Mouse (Mus musculus): Measurements from ENCODE around the gene Uri1. TPM values are rescaled to one million over a fixed set of nuclear protein-coding genes. Genes with fewer than 3 reads are reported as not detected.

Uri1 gene
- polyA plus RNA-seq, 1 experiment from 2014 or later, result 57.8 TPM

DNA sequence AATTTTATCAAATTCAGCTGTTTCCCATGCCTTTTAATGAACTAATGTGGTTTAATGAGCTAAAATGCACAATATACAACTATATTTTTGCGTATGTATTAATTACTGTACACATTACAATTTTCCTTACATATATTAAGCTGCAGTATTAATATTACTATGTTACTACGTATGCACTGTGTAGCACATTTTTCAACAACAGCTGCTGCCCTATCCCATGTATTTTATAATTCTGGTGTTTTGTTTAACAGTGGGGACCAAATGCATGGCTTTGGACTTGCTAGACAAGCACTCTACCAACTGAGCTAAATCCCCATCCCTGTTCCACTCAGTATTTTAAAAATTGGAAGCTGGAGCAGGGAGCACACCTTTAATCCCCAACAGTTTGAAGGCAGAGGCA, 3.6 kb downstream of the Uri1 start:
- 56% methylated on average over 2 of the region's 2 CpGs for WGBS
- no peaks in the 10 kb centered on the region for H3K4me1 ChIP-seq (ENCODE audit: control insufficient read depth, insufficient read depth, low read length)
- no peaks in the 10 kb centered on the region for H3K36me3 ChIP-seq (ENCODE audit: control insufficient read depth, insufficient read depth, low read length)
- H3K9ac ChIP-seq (ENCODE audit: low read depth, low read length), result no peak overlapping the region
- H3K4me2 ChIP-seq (replicated peaks; ENCODE audit: low read depth, low read length), result peak overlapping the region; percentile 70
- no peaks in the 10 kb centered on the region for H3K27me3 ChIP-seq (ENCODE audit: control insufficient read depth, insufficient read depth, low read length)
- no peaks in the 10 kb centered on the region for H3K9me3 ChIP-seq (ENCODE audit: control insufficient read depth, low read length)
- peak overlapping the region; percentile 71 for H3K4me3 ChIP-seq (ENCODE audit: low read length)
- H3K27ac ChIP-seq (ENCODE audit: low read depth, low read length), result no peak overlapping the region
- peak; percentile 4; the same call in 1 of the 2 replicates for ATAC-seq (ENCODE audit: low FRiP score, low TSS enrichment)

DNA sequence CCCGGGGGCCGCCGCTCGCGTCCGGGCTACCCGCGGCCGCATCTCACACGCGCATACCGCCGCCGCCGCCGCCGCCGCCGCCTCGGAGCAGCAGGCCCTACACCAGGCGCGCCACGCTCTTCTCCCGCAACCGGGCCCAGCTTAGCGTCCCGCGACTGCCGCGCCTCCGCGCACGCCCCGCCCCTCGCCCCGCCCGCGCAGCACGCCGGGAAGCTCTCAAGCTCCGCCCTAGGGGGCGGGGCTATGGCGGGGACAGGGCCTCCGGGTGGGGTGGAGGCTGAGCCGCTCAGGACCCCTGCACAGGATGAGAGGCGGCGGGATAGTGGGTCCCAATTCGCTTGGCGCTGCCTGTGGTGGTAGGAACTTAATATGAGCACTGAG, 4.0 kb downstream of the Uri1 start:
- under 1% methylated on average over 47 of the region's 49 CpGs for WGBS

DNA sequence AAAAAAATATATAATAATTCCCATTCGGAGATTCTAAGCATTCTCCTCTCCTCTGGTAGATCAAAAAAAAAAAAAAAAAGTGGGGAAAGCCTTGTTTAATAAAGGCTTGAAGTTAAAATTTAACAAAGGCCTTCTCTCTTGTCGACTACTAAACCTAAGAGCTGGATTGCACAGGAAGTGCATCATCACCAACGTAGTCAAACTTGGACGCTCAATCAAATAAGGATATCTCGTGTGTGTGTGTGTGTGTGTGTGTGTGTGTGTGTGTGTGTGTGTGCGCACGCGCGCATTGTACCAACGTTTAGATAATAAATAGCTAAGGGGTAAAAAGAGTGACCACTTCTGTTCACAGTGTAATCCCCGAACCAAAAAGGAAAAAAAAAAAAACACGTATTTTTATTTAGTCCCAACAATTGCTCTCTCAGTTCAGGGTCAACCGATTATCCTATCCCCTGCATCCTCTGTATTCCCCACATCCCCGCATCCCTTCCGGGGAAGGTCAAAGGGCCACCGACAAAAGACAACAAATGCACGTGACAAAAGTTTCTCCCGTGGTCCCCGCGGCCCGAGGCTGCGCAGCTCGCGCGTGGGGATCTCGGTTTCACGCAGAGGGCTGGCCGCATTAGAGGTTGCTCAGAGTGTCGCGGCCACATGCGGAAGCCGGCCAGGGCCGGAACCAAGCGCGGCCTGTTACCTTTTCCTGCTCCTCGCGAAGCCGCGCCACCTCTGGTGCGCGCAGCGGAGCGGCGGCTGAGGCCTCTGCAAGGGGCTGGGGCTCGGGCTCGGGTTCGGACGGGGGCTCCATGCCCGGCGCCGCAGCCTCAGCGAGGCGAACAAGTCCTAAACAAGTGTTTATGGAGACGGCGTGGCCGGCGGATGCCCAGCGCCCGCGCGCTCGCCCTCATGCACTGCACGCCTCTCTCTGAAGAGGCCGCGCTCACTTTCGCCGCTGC, 4.7 kb downstream of the Uri1 start:
- WGBS, result under 1% methylated on average over 63 of the region's 67 CpGs
- ATAC-seq (ENCODE audit: low FRiP score, low TSS enrichment), result peak; percentile 81
- H3K36me3 ChIP-seq (ENCODE audit: control insufficient read depth, insufficient read depth, low read length), result no peaks in the 10 kb centered on the region
- peak overlapping the region; percentile 86 for H3K27ac ChIP-seq (ENCODE audit: low read depth, low read length)
- H3K4me2 ChIP-seq (replicated peaks; ENCODE audit: low read depth, low read length), result peak overlapping the region; percentile 70
- no peaks in the 10 kb centered on the region for H3K9me3 ChIP-seq (ENCODE audit: control insufficient read depth, low read length)
- no peaks in the 10 kb centered on the region for H3K4me1 ChIP-seq (ENCODE audit: control insufficient read depth, insufficient read depth, low read length)
- peak overlapping the region; percentile 71 for H3K4me3 ChIP-seq (ENCODE audit: low read length)
- peak overlapping the region; percentile 85 for H3K9ac ChIP-seq (ENCODE audit: low read depth, low read length)
- no peaks in the 10 kb centered on the region for H3K27me3 ChIP-seq (ENCODE audit: control insufficient read depth, insufficient read depth, low read length)

More for the DNA sequence above, 4.0 kb downstream of the Uri1 start:
- peak overlapping the region; percentile 71 for H3K4me3 ChIP-seq (ENCODE audit: low read length)
- no peaks in the 10 kb centered on the region for H3K36me3 ChIP-seq (ENCODE audit: control insufficient read depth, insufficient read depth, low read length)
- H3K4me2 ChIP-seq (replicated peaks; ENCODE audit: low read depth, low read length), result peak overlapping the region; percentile 70
- ATAC-seq (ENCODE audit: low FRiP score, low TSS enrichment), result peak; percentile 97
- H3K9ac ChIP-seq (ENCODE audit: low read depth, low read length), result peak overlapping the region; percentile 85
- H3K9me3 ChIP-seq (ENCODE audit: control insufficient read depth, low read length), result no peaks in the 10 kb centered on the region
- H3K27me3 ChIP-seq (ENCODE audit: control insufficient read depth, insufficient read depth, low read length), result no peaks in the 10 kb centered on the region
- no peaks in the 10 kb centered on the region for H3K4me1 ChIP-seq (ENCODE audit: control insufficient read depth, insufficient read depth, low read length)
- peak overlapping the region; percentile 86 for H3K27ac ChIP-seq (ENCODE audit: low read depth, low read length)

DNA sequence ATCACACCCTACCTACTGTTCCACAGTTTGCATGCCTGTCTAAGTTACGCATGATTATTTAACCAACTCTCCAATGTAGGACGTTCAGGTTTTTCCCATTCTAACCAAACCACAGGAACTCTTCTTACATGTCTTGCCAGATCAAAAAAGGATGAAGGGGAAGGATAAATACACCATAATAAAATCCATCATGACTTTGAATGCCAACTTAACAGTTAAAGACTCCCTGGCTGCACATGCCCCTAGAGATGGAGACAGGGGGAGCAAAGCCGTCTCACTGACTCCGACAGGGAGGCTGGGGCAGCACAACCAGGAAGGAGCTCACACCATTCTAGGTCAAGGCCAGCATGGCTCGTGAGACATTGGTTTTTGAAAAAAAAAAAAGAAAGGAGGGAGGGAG, 8.0 kb downstream of the Uri1 start:
- Histone ChIP-seq H3K4me2 (replicated peaks; ENCODE audit: low read depth, low read length) (no peak overlapping the region), H3K27me3 (ENCODE audit: control insufficient read depth, insufficient read depth, low read length) (no peaks in the 10 kb centered on the region), H3K36me3 (ENCODE audit: control insufficient read depth, insufficient read depth, low read length) (no peaks in the 10 kb centered on the region), H3K9me3 (ENCODE audit: control insufficient read depth, low read length) (no peaks in the 10 kb centered on the region), H3K27ac (ENCODE audit: low read depth, low read length) (no peak overlapping the region), H3K9ac (ENCODE audit: low read depth, low read length) (no peak overlapping the region), H3K4me3 (ENCODE audit: low read length) (no peak overlapping the region), H3K4me1 (ENCODE audit: control insufficient read depth, insufficient read depth, low read length) (no peaks in the 10 kb centered on the region)
- ATAC-seq (ENCODE audit: low FRiP score, low TSS enrichment), result no peak
- WGBS, result 67% methylated on average over 5 of the region's 5 CpGs

DNA sequence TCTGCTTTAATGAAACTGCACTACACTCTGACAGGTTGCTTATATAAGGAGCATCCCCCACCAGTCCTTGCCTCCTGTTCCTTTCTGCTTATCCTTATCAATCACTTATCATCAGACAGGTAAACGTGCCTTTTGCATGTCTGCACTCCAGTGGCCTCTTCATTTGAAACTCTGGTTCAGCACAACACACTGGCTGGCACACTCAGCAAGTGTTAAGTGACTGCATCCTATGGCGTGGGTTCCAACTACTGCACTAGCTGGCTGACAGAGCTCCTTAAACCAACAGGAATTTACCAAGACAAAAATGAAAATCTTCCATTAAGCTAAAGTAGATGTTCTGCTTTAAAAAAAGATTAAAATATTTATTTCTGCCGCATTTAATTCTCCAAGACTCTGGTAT, 9.4 kb downstream of the Uri1 start:
- no peak overlapping the region for H3K9ac ChIP-seq (ENCODE audit: low read depth, low read length)
- ATAC-seq (ENCODE audit: low FRiP score, low TSS enrichment), result no peak
- H3K4me2 ChIP-seq (replicated peaks; ENCODE audit: low read depth, low read length), result no peak overlapping the region
- 68% methylated on average over 3 of the region's 3 CpGs for WGBS
- no peak overlapping the region for H3K4me3 ChIP-seq (ENCODE audit: low read length)
- H3K27ac ChIP-seq (ENCODE audit: low read depth, low read length), result no peak overlapping the region
- no peaks in the 10 kb centered on the region for H3K36me3 ChIP-seq (ENCODE audit: control insufficient read depth, insufficient read depth, low read length)
- no peaks in the 10 kb centered on the region for H3K27me3 ChIP-seq (ENCODE audit: control insufficient read depth, insufficient read depth, low read length)
- H3K4me1 ChIP-seq (ENCODE audit: control insufficient read depth, insufficient read depth, low read length), result no peaks in the 10 kb centered on the region
- H3K9me3 ChIP-seq (ENCODE audit: control insufficient read depth, low read length), result no peaks in the 10 kb centered on the region

DNA sequence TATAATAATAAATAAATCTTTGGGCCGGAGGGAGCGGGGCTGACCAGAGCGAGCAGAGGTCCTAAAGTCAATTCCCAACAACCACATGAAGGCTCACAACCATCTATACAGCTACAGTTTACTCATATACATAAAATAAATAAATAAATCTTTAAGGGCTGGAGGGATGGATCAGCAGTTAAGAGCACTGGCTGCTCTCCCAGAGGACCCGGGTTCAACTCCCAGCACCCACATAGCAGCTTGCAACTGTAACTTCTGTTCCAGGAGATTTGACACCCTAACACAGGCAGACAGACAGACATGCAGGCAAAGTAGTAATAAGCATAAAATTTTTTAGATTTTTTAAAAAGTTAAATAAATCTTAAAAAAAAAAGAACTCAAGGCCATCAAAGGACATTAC, 10.5 kb downstream of the Uri1 start:
- 95% methylated on average over 4 of the region's 4 CpGs for WGBS
- Histone ChIP-seq H3K27ac (ENCODE audit: low read depth, low read length) (no peak overlapping the region), H3K4me1 (ENCODE audit: control insufficient read depth, insufficient read depth, low read length) (no peaks in the 10 kb centered on the region), H3K36me3 (ENCODE audit: control insufficient read depth, insufficient read depth, low read length) (no peaks in the 10 kb centered on the region), H3K4me2 (replicated peaks; ENCODE audit: low read depth, low read length) (no peak overlapping the region), H3K27me3 (ENCODE audit: control insufficient read depth, insufficient read depth, low read length) (no peaks in the 10 kb centered on the region), H3K9ac (ENCODE audit: low read depth, low read length) (no peak overlapping the region), H3K9me3 (ENCODE audit: control insufficient read depth, low read length) (no peaks in the 10 kb centered on the region), H3K4me3 (ENCODE audit: low read length) (no peak overlapping the region)
- no peak for ATAC-seq (ENCODE audit: low FRiP score, low TSS enrichment)

DNA sequence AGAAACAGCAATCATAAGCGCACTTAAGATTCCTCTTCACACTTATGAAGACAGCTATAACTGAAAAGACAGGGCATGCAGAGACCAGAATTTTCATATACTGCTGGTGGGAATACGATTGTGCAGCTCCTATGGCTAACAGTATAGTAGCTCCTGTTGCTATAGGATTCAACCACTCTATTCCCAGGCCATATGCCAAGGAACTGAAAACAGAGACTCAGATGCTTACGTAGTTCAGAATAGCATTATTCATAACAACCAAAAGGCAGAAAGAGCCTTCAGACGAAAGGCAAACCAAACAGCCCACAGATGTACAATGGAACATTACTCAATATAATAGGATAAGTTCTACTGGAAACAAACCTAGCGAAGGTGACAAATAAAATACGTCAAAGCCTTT, 15.0 kb downstream of the Uri1 start:
- H3K27ac ChIP-seq (ENCODE audit: low read depth, low read length), result no peak overlapping the region
- no peak overlapping the region for H3K9ac ChIP-seq (ENCODE audit: low read depth, low read length)
- H3K4me2 ChIP-seq (replicated peaks; ENCODE audit: low read depth, low read length), result no peak overlapping the region
- H3K36me3 ChIP-seq (ENCODE audit: control insufficient read depth, insufficient read depth, low read length), result no peaks in the 10 kb centered on the region
- no peak overlapping the region for H3K4me3 ChIP-seq (ENCODE audit: low read length)
- no peaks in the 10 kb centered on the region for H3K27me3 ChIP-seq (ENCODE audit: control insufficient read depth, insufficient read depth, low read length)
- WGBS, result 92% methylated on average over 6 of the region's 6 CpGs
- no peaks in the 10 kb centered on the region for H3K4me1 ChIP-seq (ENCODE audit: control insufficient read depth, insufficient read depth, low read length)
- no peaks in the 10 kb centered on the region for H3K9me3 ChIP-seq (ENCODE audit: control insufficient read depth, low read length)
- no peak for ATAC-seq (ENCODE audit: low FRiP score, low TSS enrichment)

DNA sequence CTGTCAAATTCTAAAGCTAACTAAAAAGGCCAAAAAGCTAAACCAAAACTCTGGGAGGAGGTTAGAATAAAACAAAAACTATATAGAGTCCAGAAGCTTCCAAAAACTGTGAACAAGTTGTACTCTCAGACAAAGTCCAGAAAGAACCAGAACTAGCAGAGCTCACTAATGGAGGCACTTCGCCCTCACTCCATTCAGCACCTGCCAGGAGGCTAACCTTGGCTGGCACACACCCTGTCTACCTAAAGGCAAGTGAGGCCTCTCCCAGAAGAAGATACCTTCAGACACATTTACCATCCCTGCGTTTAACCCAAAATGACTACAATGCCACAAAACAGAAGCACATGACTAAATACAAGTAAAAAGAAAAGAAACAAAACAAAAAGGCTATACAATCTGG, 20.9 kb downstream of the Uri1 start:
- H3K4me1 ChIP-seq (ENCODE audit: control insufficient read depth, insufficient read depth, low read length), result no peaks in the 10 kb centered on the region
- H3K27me3 ChIP-seq (ENCODE audit: control insufficient read depth, insufficient read depth, low read length), result no peaks in the 10 kb centered on the region
- H3K4me3 ChIP-seq (ENCODE audit: low read length), result no peak overlapping the region
- H3K36me3 ChIP-seq (ENCODE audit: control insufficient read depth, insufficient read depth, low read length), result no peaks in the 10 kb centered on the region
- 94% methylated on average over 2 of the region's 2 CpGs for WGBS
- ATAC-seq (ENCODE audit: low FRiP score, low TSS enrichment), result no peak
- no peak overlapping the region for H3K4me2 ChIP-seq (replicated peaks; ENCODE audit: low read depth, low read length)
- H3K9ac ChIP-seq (ENCODE audit: low read depth, low read length), result no peak overlapping the region
- H3K27ac ChIP-seq (ENCODE audit: low read depth, low read length), result no peak overlapping the region
- H3K9me3 ChIP-seq (ENCODE audit: control insufficient read depth, low read length), result no peaks in the 10 kb centered on the region

DNA sequence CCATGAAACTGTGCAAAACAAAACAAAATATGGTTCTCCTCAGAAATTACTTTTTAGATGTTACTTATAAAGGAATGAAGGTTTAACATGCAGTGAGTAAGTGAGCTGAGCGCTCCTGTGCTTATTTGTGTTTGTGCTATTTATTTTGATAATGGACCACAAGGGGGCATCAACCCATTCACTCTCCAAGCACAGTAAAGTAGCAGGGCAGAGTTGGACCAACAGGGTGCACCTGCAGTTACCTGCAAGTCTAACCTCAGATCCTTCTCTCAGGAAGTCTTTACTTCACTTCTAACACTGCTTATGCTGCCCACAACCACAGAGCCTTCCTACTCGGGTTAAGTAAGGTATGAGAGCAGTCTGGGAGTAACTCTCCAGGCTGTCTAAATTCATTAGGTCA, 23.7 kb downstream of the Uri1 start:
- no peaks in the 10 kb centered on the region for H3K9me3 ChIP-seq (ENCODE audit: control insufficient read depth, low read length)
- WGBS, result 55% methylated on average over 2 of the region's 2 CpGs
- H3K4me1 ChIP-seq (ENCODE audit: control insufficient read depth, insufficient read depth, low read length), result no peaks in the 10 kb centered on the region
- no peaks in the 10 kb centered on the region for H3K27me3 ChIP-seq (ENCODE audit: control insufficient read depth, insufficient read depth, low read length)
- H3K27ac ChIP-seq (ENCODE audit: low read depth, low read length), result no peak overlapping the region
- ATAC-seq (ENCODE audit: low FRiP score, low TSS enrichment), result no peak
- no peak overlapping the region for H3K4me2 ChIP-seq (replicated peaks; ENCODE audit: low read depth, low read length)
- H3K36me3 ChIP-seq (ENCODE audit: control insufficient read depth, insufficient read depth, low read length), result no peaks in the 10 kb centered on the region
- H3K4me3 ChIP-seq (ENCODE audit: low read length), result no peak overlapping the region
- no peak overlapping the region for H3K9ac ChIP-seq (ENCODE audit: low read depth, low read length)
